Mouse (Mus musculus) mesoderm, embryonic 11.5 days (tissue): ENCODE measurements around the gene Shroom2.

Experiments
- DNase-seq: peaks from one replicate; pipeline ENCODE4 v3.0.0-alpha.2; 2012; ENCODE audit warnings: low read depth, low spot score

The Shroom2 gene

DNA sequence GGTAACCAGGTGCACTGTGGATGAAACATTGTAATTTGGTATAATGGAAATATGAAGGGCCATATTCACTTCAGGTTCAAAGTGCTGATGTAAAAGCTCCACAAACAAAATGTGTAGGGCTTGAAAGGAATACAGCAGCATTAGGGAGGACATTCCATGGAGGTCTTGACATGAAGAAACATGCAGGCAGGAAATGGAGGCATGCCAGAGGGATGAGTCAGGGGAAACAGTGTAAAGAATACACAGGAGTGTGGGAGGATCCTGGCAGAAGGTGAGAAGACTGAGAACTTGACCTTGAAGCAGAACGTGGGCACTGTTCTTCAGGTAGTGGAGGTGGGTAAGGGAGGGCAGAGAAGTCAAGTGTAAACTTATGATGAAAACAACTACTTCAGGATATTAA lies 65.6 kb downstream of the Shroom2 start:
- no peak for DNase-seq

DNA sequence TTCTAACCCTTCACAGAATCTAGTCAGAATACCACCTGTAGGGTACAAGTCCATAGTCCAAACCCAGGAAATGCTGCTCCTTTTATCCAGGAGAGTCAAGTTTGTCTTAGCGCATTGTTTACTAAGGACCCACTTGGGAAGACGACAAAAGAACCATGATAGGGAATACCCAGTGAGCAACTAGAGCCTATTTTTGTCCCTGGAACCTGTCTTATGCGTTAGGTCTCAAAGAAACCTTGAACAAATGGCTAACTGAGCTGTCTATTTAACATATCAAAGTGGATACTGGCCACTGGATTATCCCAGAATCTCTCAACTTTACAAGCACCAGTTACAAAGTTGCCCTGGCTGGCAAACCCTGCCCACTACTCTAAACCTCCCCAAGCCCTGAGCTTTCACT lies 67.6 kb downstream of the Shroom2 start:
- DNase-seq, result no peak

GRCm38 (mm10) chrX:152690788-152691291 lies 78.4 kb downstream of the Shroom2 start:
- peak; percentile 19 for DNase-seq

GRCm38 (mm10) chrX:152679190-152679814 lies 90.0 kb downstream of the Shroom2 start:
- no peak for DNase-seq

DNA sequence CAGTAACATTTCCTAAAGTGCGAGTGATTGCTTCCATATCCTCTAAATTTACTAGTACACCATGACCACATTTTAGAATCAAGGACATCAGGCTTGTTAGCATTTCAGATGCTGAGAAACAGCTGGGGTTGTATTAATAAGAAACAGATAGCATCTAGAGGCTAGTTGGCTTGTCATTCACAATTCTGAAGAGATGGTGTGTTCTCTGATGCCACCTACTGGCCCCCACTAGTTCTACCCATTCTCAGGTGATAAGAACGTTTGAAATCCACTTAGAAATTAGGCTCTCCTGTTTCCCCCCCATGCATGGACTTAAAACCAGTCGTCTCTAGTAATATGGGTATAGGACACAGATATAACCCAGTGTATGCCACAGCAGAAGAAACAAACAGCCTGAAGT lies 92.9 kb downstream of the Shroom2 start:
- peak; percentile 7 for DNase-seq

DNA sequence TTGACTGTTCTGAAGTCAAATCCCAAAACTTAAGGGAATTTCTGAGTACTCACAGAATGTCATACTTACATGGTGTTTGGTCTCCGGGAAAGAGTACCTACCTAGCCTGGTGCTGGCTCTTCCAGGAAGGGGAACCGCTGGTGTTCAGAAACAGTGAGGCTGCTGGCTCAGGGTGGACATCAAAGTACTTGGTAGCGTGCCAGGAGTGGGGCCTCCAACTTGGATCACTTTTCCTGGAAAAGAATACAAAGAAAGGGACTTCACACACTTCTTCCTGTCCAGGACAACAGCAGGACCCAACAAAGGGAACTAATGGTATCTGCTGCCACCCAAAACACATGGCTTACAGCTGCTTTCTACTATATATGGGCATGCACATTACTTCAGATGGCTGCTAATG lies 95.8 kb downstream of the Shroom2 start:
- no peak for DNase-seq

- no peak for DNase-seq
These were observed 111.8 kb downstream of the Shroom2 start for GRCm38 (mm10) chrX:152657363-152658036.

DNA sequence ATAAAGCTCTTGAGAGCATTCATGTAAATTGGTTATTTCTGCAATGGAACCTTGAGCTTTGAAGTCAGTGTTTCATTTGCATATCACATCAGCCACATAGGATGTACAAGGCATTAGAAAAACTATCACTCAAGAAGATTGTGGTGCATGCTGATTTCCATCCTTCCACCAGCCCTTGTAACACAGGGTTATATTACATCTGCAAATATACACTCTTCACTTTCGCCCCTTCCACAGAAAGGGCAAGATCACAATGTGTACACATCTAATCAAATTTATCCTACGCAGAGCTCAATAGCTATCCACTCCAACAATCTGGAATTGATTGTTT lies 112.7 kb downstream of the Shroom2 start:
- DNase-seq, result no peak

- peak; percentile 37 for DNase-seq
These were observed 113.3 kb downstream of the Shroom2 start for GRCm38 (mm10) chrX:152655796-152656608.

DNA sequence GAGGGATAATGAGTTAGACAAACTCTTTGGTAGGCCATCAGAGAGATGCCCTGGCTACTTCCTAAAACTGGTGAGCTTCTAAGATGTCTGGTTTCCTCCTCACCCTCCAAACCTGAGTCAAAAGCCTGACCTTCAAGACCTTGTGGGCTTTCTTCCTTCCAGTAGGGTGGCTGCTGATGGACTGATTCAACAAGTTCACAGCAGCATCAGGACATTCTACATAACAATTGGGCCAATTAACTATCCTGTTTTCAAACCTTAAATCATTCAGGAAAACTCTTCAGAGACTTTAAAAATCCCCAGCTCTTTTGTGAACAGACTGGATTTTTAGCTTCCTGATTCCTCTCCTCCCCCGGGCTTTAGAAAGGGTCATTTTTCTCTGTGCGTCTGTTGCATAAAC lies 116.6 kb downstream of the Shroom2 start:
- no peak for DNase-seq

DNA sequence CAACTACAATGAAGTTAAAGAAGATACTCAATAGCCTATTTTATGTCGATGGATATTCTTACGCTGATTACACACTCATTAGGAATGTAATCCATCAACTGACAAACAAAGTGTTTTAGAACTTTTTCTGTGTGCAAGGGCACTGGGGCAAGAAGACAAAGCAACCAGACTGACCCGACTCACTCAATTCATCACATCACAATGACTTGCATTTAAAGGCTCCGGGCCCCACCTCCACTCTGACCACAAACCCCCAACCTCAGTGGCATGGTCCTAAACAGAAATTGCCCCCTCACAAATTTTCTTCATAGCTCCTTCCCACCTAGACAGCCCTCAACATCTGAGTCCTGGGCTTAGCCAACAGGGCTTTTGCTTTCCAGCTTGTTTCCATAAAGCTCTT lies 124.4 kb downstream of the Shroom2 start:
- peak; percentile 30 for DNase-seq

- DNase-seq, result no peak
These were observed 125.3 kb downstream of the Shroom2 start for GRCm38 (mm10) chrX:152643679-152644638.

GRCm38 (mm10) chrX:152643201-152643600 lies 126.1 kb downstream of the Shroom2 start:
- DNase-seq, result no peak

DNA sequence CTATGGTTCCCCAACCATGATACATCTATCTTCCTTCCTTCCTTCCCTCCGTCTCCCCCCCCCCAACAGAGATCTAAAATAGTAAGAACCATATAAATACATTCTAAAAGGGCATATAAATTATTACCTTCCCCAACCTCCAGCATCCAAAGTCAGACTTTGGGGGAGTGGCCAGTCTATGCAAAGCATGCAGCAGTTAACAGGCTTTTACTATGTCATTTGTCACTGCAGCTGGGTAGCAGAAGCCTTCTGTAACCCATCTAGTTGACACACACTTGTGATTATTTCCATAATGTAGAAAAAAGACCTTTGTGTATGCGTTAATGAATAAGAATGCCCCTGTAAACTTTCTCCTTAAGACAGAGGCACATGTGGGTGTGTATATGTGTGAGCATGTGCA lies 126.6 kb downstream of the Shroom2 start:
- DNase-seq, result no peak

- DNase-seq, result no peak
These were observed 133.9 kb downstream of the Shroom2 start for GRCm38 (mm10) chrX:152635397-152635796.

DNA sequence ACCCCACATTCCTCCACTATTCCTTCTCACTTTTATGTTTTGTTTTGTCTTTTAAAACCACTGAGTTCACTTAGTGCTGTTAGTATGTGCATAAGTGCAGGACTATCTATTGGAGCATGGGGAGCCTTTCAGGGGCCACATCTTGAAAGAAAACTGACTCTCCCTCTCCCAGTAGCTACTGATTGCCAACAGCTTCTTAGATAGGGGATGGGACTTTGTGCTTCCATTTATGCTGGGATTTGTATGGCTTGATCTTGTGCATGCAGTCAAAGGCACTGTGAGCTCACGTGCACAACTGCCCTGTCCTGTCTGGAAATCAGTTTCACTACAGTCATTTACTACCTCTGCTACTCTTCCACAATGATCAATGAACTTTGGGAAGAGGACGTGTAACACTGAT lies 147.9 kb downstream of the Shroom2 start:
- DNase-seq, result no peak

DNA sequence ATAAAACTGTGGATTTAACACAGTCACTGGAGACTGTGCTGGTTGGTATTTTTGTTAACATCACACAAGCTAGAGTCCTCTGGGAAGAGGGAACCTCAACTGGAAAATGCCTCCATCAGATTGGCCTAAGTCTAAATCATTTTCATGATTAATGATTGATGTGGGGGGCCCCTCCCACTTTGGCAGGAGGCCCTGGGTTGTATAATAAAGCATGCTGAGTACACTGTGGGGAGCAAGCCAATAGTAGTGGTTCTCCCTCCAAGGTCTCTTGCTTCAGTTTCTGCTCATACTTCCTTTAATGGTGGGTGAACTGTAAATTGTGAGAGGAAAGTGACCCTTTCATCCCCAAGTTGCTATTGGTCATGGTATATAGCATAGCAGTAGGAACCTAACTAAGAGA lies 148.3 kb downstream of the Shroom2 start:
- no peak for DNase-seq

- DNase-seq, result peak; percentile 50
These were observed 150.8 kb downstream of the Shroom2 start for GRCm38 (mm10) chrX:152618464-152618863.

DNA sequence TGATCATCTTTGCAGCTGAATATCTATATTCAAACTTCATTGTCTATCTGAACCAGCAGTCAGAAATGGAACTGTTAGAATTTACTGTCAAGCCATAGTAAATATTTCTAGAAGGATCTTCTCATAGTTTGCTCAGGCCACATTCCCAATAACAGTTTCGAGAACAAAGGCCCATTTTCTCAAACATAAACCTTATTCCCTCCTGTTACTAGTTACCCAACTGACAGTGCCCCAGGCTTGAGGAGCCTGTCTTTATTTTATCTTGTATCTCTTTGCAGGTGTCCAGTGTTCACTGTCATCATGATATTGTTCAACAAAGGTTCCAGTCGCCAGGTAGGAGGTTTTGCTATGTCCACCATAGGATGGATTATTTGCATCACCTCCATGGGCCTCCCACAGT lies 206.2 kb downstream of the Shroom2 start, which contains the start of gene Cldn34a:
Gene Cldn34a, plus strand, starts transcription at position 301 of the 400 bp plus-strand sequence.
- DNase-seq, result no peak
